Mouse (Mus musculus) liver, embryonic 16.5 days (tissue): ENCODE data around the gene Dnmt1. TPM values are rescaled to one million over a fixed set of nuclear protein-coding genes. Genes with fewer than 3 reads are reported as not detected.
A peak's percentile ranks its signal among the peaks of the same experiment; 100 is the strongest.

Experiments
- ATAC-seq: fragments of 200-750 bp; cut with Nextera tagmentation; 2 replicates; pipeline ENCODE4 v1.8.0; 2017; ENCODE audit warnings: low read depth, mild to moderate bottlenecking, moderate number of reproducible peaks, moderate library complexity
- H3K27ac ChIP-seq: fragments of 300-500 bp; sonication (generic); 2 replicates; pipeline ENCODE4 v1.5.1; 2014; ENCODE audit warnings: mild to moderate bottlenecking, low read length
- H3K27me3 ChIP-seq: fragments of 300-500 bp; sonication (generic); 2 replicates; pipeline ENCODE4 v1.6.1; 2014; ENCODE audit warnings: low read depth, low read length, mixed read lengths; ENCODE audit not compliant: control insufficient read depth, insufficient read depth
- H3K36me3 ChIP-seq: fragments of 300-500 bp; sonication (generic); 2 replicates; pipeline ENCODE4 v1.6.1; 2014; ENCODE audit warnings: mild to moderate bottlenecking; ENCODE audit not compliant: control insufficient read depth, insufficient read depth
- H3K4me1 ChIP-seq: fragments of 300-500 bp; sonication (generic); 2 replicates; pipeline ENCODE4 v1.6.1; 2014; ENCODE audit warnings: low read depth, low read length, mixed read lengths; ENCODE audit not compliant: control insufficient read depth
- H3K4me2 ChIP-seq: fragments of 300-500 bp; sonication (generic); 2 replicates; pipeline ENCODE4 v1.6.1; 2014; ENCODE audit warnings: low read depth, low read length, mixed read lengths
- H3K4me3 ChIP-seq: fragments of 300-500 bp; sonication (generic); 2 replicates; pipeline ENCODE4 v1.5.1; 2014; ENCODE audit warnings: low read depth, mild to moderate bottlenecking, low read length
- H3K9ac ChIP-seq: fragments of 300-500 bp; sonication (generic); 2 replicates; pipeline ENCODE4 v1.6.1; 2014; ENCODE audit warnings: low read depth, low read length
- H3K9me3 ChIP-seq: fragments of 300-500 bp; sonication (generic); replicated peaks from 2 replicates; pipeline ENCODE4 v1.6.1; 2016; ENCODE audit warnings: low read length; ENCODE audit not compliant: control insufficient read depth
- WGBS: fragments of 180-500 bp; shearing (Covaris S2); extraction: QIAGEN DNeasy Blood & Tissue Kit; methylation state at CpG from one replicate; pipeline ENCODE4 v1.1.7; 2014; ENCODE audit not compliant: insufficient replicate concordance; 5-methylcytosine and 5-hydroxymethylcytosine counted together
- polyA plus RNA-seq: library from polyadenylated mRNA; unstranded; fragments of >200 nt; fragmentation: Nextera tagmentation; extraction: Ambion mirVana; gene quantifications from 2 replicates; pipeline ENCODE4 v1.2.1, GENCODE M21; 2015

Gene Dnmt1
- polyA plus RNA-seq, 1 experiment from 2014 or later = 55.7 TPM

DNA sequence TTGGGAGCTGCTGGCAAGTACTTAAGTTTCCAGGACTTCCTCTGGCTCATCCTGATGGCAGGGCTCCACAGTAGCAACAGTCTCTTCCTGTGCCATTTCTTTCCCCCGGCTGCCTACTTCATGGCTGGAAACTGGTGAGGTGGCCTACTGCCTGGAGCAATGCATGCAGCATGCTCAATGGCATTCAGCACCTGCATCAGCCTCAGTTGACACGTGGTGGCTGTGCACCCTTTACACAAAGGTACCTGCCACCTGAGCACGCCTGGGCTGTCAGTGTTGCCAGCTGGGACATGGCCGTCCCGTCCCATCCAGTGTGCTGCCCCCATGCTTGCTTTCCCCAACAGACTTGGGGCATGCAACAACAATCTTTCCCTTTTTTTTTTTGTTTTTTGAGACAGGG lies 66.6 kb downstream of the Dnmt1 start:
- no peaks in the 10 kb centered on the region for H3K27me3 ChIP-seq
- ATAC-seq = no peak
- H3K4me2 ChIP-seq = no peak overlapping the region
- peaks cover 66% of the 10 kb centered on the region for H3K36me3 ChIP-seq
- H3K4me3 ChIP-seq = no peak overlapping the region
- peaks cover 33% of the 10 kb centered on the region for H3K4me1 ChIP-seq
- 52% methylated on average over 5 of the region's 5 CpGs for WGBS
- no peak overlapping the region for H3K27ac ChIP-seq
- H3K9ac ChIP-seq = no peak overlapping the region
- H3K9me3 ChIP-seq = no peaks in the 10 kb centered on the region

DNA sequence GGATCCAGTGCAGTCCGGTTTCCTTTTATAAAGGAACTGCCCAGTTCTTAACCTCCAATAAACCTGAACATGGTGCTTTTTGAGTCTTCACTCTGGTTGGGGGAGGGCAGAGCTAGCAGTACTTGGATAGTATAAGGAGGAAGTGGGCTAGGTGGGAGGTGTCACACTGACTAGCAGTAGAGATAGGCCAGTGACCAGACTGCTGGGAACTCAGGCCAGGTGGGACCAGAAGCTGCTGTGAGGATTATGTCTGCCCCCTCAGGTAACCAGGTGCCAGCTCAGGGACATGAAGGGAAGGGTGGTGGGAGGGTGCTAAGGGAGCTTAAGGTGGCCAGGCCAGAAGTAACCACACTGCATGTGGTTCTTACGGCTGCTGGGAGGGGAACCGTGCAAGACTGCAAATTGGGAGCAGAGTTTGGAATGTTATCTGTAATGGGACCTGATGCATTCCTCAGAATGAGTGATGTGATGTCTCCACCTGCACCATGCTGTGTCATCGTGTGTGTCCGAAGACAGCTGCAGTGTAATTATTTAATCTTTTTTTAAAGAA lies 67.5 kb downstream of the Dnmt1 start:
- H3K4me1 ChIP-seq = peaks cover 29% of the 10 kb centered on the region
- ATAC-seq = no peak

DNA sequence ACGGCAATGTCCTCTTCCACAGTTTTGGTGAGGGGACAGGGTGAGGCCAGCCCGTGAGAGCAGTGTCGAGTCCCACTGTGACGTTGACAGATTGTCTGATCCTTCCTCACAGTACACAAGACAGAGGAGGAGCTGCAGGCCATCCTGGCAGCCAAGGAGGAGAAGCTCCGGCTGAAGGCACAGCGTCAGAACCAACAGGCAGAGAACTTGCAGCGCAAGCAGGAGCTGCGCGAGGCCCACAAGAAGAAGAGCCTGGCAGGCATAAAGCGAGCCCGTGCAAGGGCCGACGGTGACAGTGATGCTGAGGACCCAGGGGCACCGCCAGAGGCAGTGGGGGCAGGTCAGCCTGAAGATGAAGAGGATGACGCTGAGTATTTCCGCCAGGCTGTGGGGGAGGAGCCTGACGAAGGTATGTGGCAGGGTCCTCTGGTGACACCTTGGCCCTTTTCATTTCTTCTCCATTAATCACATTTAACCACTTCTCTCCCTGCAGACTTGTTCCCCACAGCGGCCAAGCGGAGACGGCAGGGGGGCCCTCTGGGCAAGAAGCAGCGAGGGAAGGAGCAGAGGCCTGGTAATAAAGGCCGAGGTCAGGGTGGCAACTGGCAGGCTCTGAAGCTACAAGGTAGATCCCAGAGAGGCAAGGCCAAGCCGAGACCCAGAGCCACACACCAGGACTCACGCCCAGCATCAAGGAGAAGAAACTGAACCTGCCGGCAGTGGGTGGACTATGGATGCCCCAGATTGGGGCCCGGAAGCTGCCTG lies 68.2 kb downstream of the Dnmt1 start:
- Histone ChIP-seq H3K27me3 (no peaks in the 10 kb centered on the region), H3K27ac (no peak overlapping the region), H3K36me3 (peaks cover 66% of the 10 kb centered on the region), H3K4me1 (peaks cover 24% of the 10 kb centered on the region), H3K4me2 (no peak overlapping the region), H3K9me3 (no peaks in the 10 kb centered on the region), H3K9ac (no peak overlapping the region), H3K4me3 (no peak overlapping the region)
- WGBS = 78% methylated on average over 26 of the region's 26 CpGs
- no peak for ATAC-seq

More for the DNA sequence above, 67.5 kb downstream of the Dnmt1 start:
- no peak overlapping the region for H3K27ac ChIP-seq
- 54% methylated on average over 5 of the region's 5 CpGs for WGBS
- no peak overlapping the region for H3K4me2 ChIP-seq
- H3K9me3 ChIP-seq = no peaks in the 10 kb centered on the region
- H3K36me3 ChIP-seq = peaks cover 66% of the 10 kb centered on the region
- no peak overlapping the region for H3K4me3 ChIP-seq
- no peak overlapping the region for H3K9ac ChIP-seq
- H3K27me3 ChIP-seq = no peaks in the 10 kb centered on the region

DNA sequence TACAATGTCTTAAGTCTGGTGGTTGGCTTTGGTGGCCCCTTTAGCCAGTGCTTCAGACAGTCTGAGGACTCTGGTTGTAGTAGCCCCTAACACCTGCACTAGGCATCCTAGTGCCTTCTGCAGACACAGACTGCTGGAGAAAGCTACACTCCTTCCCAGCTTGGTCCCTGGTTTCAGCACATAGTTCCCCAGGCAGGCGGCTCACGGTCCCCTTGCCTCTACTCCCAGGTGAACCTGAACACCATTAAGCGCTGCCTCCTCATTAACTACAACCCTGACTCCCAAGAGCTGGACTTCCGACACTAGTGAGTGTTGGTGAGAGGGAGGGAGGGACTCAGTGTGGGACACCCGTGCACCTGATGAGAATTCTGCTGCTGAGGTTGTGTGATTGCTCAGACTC lies 69.3 kb downstream of the Dnmt1 start:
- Histone ChIP-seq H3K36me3 (peaks cover 56% of the 10 kb centered on the region), H3K4me2 (0 out of 2 replicates have a peak overlapping the region, but pooled peaks have one; percentile 92), H3K9ac (no peak overlapping the region), H3K4me1 (peaks cover 24% of the 10 kb centered on the region), H3K27ac (peak overlapping the region; percentile 39), H3K27me3 (no peaks in the 10 kb centered on the region), H3K4me3 (no peak overlapping the region), H3K9me3 (no peaks in the 10 kb centered on the region)
- 86% methylated on average over 5 of the region's 5 CpGs for WGBS
- no peak for ATAC-seq

DNA sequence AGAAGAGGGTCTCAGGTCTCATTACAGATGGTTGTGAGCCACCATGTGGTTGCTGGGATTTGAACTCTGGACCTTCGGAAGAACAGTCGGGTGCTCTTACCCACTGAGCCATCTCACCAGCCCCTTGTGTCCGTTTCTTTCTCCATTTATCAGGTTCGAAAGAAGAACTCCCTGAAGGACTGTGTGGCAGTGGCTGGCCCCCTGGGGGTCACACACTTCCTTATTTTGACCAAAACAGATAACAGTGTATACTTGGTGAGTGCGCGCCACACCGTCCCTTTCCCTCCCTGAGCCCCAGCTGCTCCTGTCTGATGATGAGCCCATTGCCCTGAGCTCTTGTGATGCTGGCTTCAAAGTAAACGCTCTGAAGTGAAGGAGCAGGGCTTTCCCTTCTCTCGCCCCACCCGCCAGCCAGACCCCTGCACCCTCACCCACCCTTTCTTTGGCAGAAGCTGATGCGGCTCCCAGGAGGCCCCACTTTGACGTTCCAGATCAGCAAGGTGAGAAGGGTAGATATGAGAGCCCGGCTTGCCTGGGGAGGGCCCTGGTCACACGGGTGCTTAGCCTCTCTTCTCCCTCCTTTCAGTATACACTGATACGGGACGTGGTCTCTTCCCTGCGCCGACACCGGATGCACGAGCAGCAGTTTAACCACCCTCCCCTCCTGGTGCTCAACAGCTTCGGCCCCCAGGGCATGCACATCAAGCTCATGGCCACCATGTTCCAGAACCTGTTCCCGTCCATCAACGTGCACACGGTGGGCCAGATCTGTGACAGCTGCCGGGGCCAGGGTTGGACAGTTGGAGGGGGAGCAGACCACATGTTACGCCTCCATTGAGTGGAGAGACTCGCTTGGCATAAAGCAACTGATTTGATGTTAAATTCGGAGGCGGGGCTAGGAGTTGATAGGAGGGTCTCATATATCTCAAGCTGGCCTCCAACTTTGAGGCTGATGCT lies 70.2 kb downstream of the Dnmt1 start:
- peak overlapping the region; percentile 39 for H3K27ac ChIP-seq
- no peaks in the 10 kb centered on the region for H3K27me3 ChIP-seq
- 32% methylated on average over 29 of the region's 29 CpGs for WGBS
- no peaks in the 10 kb centered on the region for H3K9me3 ChIP-seq
- peak overlapping the region; percentile 91 for H3K4me3 ChIP-seq
- peak overlapping the region; percentile 92 for H3K4me2 ChIP-seq
- peaks cover 46% of the 10 kb centered on the region for H3K36me3 ChIP-seq
- peak; percentile 59 for ATAC-seq
- peak overlapping the region; percentile 82 for H3K9ac ChIP-seq
- peaks cover 24% of the 10 kb centered on the region for H3K4me1 ChIP-seq

DNA sequence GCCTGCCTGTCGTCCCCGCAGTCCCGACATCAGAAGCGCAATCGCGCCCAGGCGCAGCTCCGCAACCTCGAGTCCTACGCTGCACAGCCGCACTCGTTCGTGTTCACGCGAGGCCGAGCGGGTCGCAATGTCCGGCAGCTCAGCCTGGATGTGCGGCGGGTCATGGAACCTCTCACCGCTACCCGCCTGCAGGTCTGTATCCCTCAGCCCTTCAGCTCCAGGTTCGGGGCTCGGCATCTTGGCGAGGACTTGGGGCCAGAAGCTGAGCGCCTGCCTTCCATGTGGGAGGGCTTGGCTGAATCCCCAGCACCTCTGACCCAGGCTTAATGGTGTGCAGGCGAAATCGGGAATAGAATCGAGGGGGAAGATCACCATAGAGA lies 71.3 kb downstream of the Dnmt1 start:
- 0 out of 2 replicates have a peak, but pooled peaks have one; percentile 1 for ATAC-seq
- Histone ChIP-seq H3K4me2 (peak overlapping the region; percentile 92), H3K27me3 (no peaks in the 10 kb centered on the region), H3K4me3 (peak overlapping the region; percentile 91), H3K27ac (peak overlapping the region; percentile 75), H3K9ac (peak overlapping the region; percentile 82), H3K9me3 (no peaks in the 10 kb centered on the region), H3K36me3 (peaks cover 36% of the 10 kb centered on the region), H3K4me1 (peaks cover 24% of the 10 kb centered on the region)
- under 1% methylated on average over 30 of the region's 30 CpGs for WGBS

DNA sequence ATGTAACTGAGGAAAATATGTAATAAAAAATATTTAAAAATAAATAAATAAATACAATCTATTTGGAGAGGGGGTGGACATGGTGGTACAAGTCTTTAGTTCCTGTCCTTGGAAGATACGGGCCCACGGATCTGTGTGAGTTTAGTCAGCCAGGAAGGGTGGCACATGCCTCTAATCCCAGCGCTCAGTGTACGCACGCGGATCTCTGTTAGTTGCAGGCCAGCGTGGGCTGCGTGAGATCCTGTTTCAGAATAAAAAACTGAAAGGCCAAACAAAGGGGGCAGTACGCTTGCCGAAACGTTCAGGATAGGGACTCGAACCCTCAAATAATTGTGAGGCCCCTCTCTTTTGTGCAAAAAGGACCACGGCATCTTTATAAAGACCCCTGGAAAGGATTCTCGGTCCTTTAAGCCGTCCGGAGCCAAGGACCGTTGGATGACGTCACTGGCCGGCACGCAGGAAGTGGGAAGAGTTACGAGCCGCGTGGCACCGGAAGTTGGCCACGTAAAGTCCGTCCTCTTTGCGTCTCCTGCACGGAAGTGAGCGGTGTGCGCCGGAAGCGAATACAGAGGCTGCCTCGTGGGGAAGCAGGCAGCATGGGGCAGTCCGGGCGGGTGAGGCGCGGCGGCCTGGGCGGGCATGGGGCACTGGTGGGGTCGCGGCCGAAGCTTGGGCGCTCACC lies 71.8 kb downstream of the Dnmt1 start, which contains the start of gene Ppan:
Gene Ppan, plus strand, starts transcription at position 472 of the 682 bp plus-strand sequence.
- H3K4me2 ChIP-seq = peak within 1 kb of the TSS; percentile 92
- WGBS = under 1% methylated on average over 43 of the region's 43 CpGs
- H3K4me3 ChIP-seq = peak within 1 kb of the TSS; percentile 91
- H3K4me1 ChIP-seq = peaks cover 24% of the 10 kb centered on the region
- peak within 1 kb of the TSS; percentile 82 for H3K9ac ChIP-seq
- H3K36me3 ChIP-seq = peaks cover 31% of the 10 kb centered on the region
- no peaks in the 10 kb centered on the region for H3K9me3 ChIP-seq
- no peaks in the 10 kb centered on the region for H3K27me3 ChIP-seq
- peak within 1 kb of the TSS; percentile 89 for H3K27ac ChIP-seq
- peak; percentile 94 for ATAC-seq

DNA sequence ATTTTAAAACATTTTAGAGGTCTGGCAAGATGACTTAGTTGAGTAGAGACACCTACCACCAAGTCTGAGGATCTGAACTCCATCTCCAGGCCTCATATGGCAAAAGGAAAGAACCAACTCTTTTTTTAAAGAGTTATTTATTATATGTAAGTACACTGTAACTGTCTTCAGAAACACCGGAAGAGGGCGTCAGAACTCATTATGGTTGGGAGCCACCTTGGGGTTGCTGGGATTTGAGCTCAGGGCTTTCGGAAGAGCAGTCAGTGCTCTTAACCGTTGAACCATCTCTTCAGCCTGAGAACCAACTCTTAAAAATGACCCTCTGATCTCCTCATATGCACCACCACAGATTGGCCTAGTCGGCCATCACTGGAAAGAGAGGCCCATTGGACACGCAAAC lies 72.5 kb downstream of the Dnmt1 start:
- no peak for ATAC-seq
- H3K9me3 ChIP-seq = no peaks in the 10 kb centered on the region
- WGBS = 79% methylated on average over 6 of the region's 6 CpGs
- H3K36me3 ChIP-seq = peaks cover 26% of the 10 kb centered on the region
- no peak overlapping the region for H3K9ac ChIP-seq
- H3K4me2 ChIP-seq = peak overlapping the region; percentile 92
- no peak overlapping the region; the same call in 1 of the 2 replicates for H3K27ac ChIP-seq
- no peak overlapping the region for H3K4me3 ChIP-seq
- H3K4me1 ChIP-seq = peaks cover 24% of the 10 kb centered on the region
- no peaks in the 10 kb centered on the region for H3K27me3 ChIP-seq
